Mouse (Mus musculus) liver, postnatal 0 days (tissue): ENCODE measurements around the gene Slc2a9.

Source experiments
- CTCF ChIP-seq: sonication (generic); IDR thresholded peaks from 2 replicates; pipeline ENCODE4 v1.5.1; 2016; ENCODE audit warnings: antibody characterized with exemption, low read depth
- EP300 ChIP-seq: IDR thresholded peaks from 2 replicates; pipeline ENCODE4 v1.6.1; 2016; ENCODE audit warnings: antibody characterized with exemption, low read depth, mild to moderate bottlenecking

- TF ChIP-seq CTCF, result no peak
- no peak for TF ChIP-seq EP300
Measured at GRCm38 (mm10) chr5:38372369-38372768, 130.6 kb downstream of the Slc2a9 start.
